Comparison of ENCODE assay signal across 10 mouse cellular contexts in genomic region chr10:69872892-69873291, GRCm38 (mm10).
DNase-seq lines count a peak whose midpoint lies in the region; ATAC-seq and TF ChIP-seq lines count a peak whose summit lies in the region.
"Had no signal": no experiment of that assay in that cellular context is flagged by ENCODE, and none has a peak within 500 bp of the region (broad histone marks: within the 10 kb centered on the region; RNA-seq: fewer than 3 reads in every experiment).

No protein-coding gene starts in this region.

- H3K27ac ChIP-seq in layer of hippocampus, adult 2 months = peak overlapping the region; percentile 32; the same call in 1 of the 2 replicates
- no peak overlapping the region for H3K27ac ChIP-seq in CH12.LX (ENCODE audit: insufficient read depth, low read depth)
- no peak overlapping the region for H3K27ac ChIP-seq in intestine, embryonic 16.5 days (ENCODE audit: low read length)
- H3K27ac ChIP-seq: midbrain, embryonic 15.5 days had no signal

- peaks cover 0 to 17% of the 10 kb centered on the region in 2 experiments; a peak in 2 of 4 replicates for H3K4me1 ChIP-seq in CH12.LX (ENCODE audit: control insufficient read depth in 1 of 2, insufficient read depth in 2 of 2)
- no peaks in the 10 kb centered on the region for H3K4me1 ChIP-seq in intestine, embryonic 16.5 days (ENCODE audit: control insufficient read depth, insufficient read depth, low read length)

- no peaks in the 10 kb centered on the region for H3K9me3 ChIP-seq in CH12.LX (replicated peaks; ENCODE audit: low read length)
- no peaks in the 10 kb centered on the region for H3K9me3 ChIP-seq in intestine, embryonic 16.5 days (ENCODE audit: control insufficient read depth, low read length)
- H3K9me3 ChIP-seq: midbrain, embryonic 15.5 days had no signal

- peak overlapping the region; percentile 70 for H3K4me2 ChIP-seq in CH12.LX (ENCODE audit: insufficient read depth, low read depth, poor library complexity, severe bottlenecking)
- no peak overlapping the region for H3K4me2 ChIP-seq in intestine, embryonic 16.5 days (ENCODE audit: low read depth, low read length)
- H3K4me2 ChIP-seq: midbrain, embryonic 15.5 days had no signal

- dilution Hi-C loops in CH12.LX (cut with MboI; ENCODE audit: extremely low pct_ligation_motif_present, extremely low pct_unique_long_range_greater_than_20kb, low sequenced_read_pairs) = no loop called here

- TF ChIP-seq RAD21 in CH12.LX (IDR thresholded peaks at IDR 0.05; ENCODE audit: low read depth, low read length) = no peak

- TF ChIP-seq EP300 in CH12.LX (IDR thresholded peaks at IDR 0.05; ENCODE audit: low read length) = peak; percentile 52; the same call in 1 of the 2 replicates

- 0 out of 2 replicates have a peak overlapping the region, but pooled peaks have one; percentile 14 for H3K9ac ChIP-seq in CH12.LX (ENCODE audit: insufficient read depth, low read depth)
- H3K9ac ChIP-seq in intestine, embryonic 16.5 days (ENCODE audit: low read depth, low read length) = no peak overlapping the region
- H3K9ac ChIP-seq: midbrain, embryonic 15.5 days had no signal

- 83% methylated on average over 5 of the region's 5 CpGs for WGBS in intestine, embryonic 16.5 days

- no peak for DNase-seq in layer of hippocampus, adult 2 months (ENCODE audit: low spot score in 2 of 2)
- DNase-seq in layer of hippocampus, adult 9-10 months (ENCODE audit: low spot score) = no peak
- DNase-seq in 3T3-L1 (ENCODE audit: low read depth, low spot score) (peak; percentile 16), CH12.LX (ENCODE audit: extremely low read depth) (peak; percentile 23)
- DNase-seq in cerebellum, postnatal 14 days = no peak
- DNase-seq in spleen, postnatal 36 days (ENCODE audit: low spot score in 2 of 2) = no peak
- DNase-seq: kidney, postnatal 25 days; thymus, postnatal 36 days had no signal

- in situ Hi-C loops in CH12.LX (cut with MboI; ENCODE audit: low pct_ligation_motif_present, low pct_unique_long_range_greater_than_20kb, low sequenced_read_pairs) = no loop called here

- ATAC-seq in intestine, embryonic 16.5 days = peak; percentile 7; the same call in 1 of the 2 replicates
- ATAC-seq: midbrain, embryonic 15.5 days had no signal

- no peak for TF ChIP-seq CTCF in layer of hippocampus, adult 2 months (conservative IDR thresholded peaks at IDR 0.05)
- TF ChIP-seq CTCF in CH12.LX (conservative IDR thresholded peaks at IDR 0.05 in 1 of 2, IDR thresholded peaks at IDR 0.05 in 1 of 2; ENCODE audit: low read depth in 2 of 2, low read length in 2 of 2) = no peak

- H3K36me3 ChIP-seq in CH12.LX (replicated peaks in 1 of 2; ENCODE audit: control insufficient read depth in 1 of 2, insufficient read depth in 1 of 2, low read length in 1 of 2) = peaks cover 0 to 33% of the 10 kb centered on the region in 2 experiments
- no peaks in the 10 kb centered on the region for H3K36me3 ChIP-seq in intestine, embryonic 16.5 days (ENCODE audit: control insufficient read depth, insufficient read depth, low read length)

- H3K27me3 ChIP-seq in CH12.LX (replicated peaks) = no peaks in the 10 kb centered on the region
- no peaks in the 10 kb centered on the region for H3K27me3 ChIP-seq in intestine, embryonic 16.5 days (replicated peaks; ENCODE audit: control insufficient read depth, insufficient read depth, low read length)
- H3K27me3 ChIP-seq: midbrain, embryonic 15.5 days had no signal

- TF ChIP-seq POLR2A in CH12.LX (IDR thresholded peaks at IDR 0.05; ENCODE audit: low read depth, low read length) = no peak

- no peaks in the 10 kb centered on the region for H3K79me2 ChIP-seq in CH12.LX (replicated peaks; ENCODE audit: control insufficient read depth, extremely low read depth, insufficient read depth, poor library complexity, severe bottlenecking)

- no peak overlapping the region for H3K4me3 ChIP-seq in layer of hippocampus, adult 2 months
- no peak overlapping the region for H3K4me3 ChIP-seq in CH12.LX (replicated peaks in 1 of 3; ENCODE audit: low read depth in 2 of 3, low read length in 2 of 3, poor library complexity in 1 of 3)
- H3K4me3 ChIP-seq in intestine, embryonic 16.5 days (ENCODE audit: low read length) = no peak overlapping the region
- H3K4me3 ChIP-seq: midbrain, embryonic 15.5 days had no signal

TF ChIP-seq in CH12.LX, 34 proteins besides CTCF, POLR2A, EP300 and RAD21:
- no peak for TF ChIP-seq ZMIZ1 (IDR thresholded peaks at IDR 0.05; ENCODE audit: low read depth, low read length)
- TF ChIP-seq NRF1 (IDR thresholded peaks at IDR 0.05; ENCODE audit: low read depth, low read length) = no peak
- TF ChIP-seq IRF4 (IDR thresholded peaks at IDR 0.05; ENCODE audit: low read depth, low read length) = peak; percentile 62; the same call in 1 of the 2 replicates
- no peak for TF ChIP-seq MYC (IDR thresholded peaks at IDR 0.05; ENCODE audit: low read depth, low read length)
- no peak for TF ChIP-seq ZNF384 (IDR thresholded peaks at IDR 0.05; ENCODE audit: low read depth, low read length)
- TF ChIP-seq CHD1 (IDR thresholded peaks at IDR 0.05; ENCODE audit: low read depth, low read length) = peak; percentile 96
- 0 out of 2 replicates have a peak, but pooled peaks have one; percentile 17 for TF ChIP-seq MEF2A (IDR thresholded peaks at IDR 0.05; ENCODE audit: borderline replicate concordance, low read depth, low read length)
- TF ChIP-seq POLR2AphosphoS2 (IDR thresholded peaks at IDR 0.05; ENCODE audit: low read depth, low read length) = no peak
- TF ChIP-seq TBP (conservative IDR thresholded peaks at IDR 0.05; ENCODE audit: low read depth, low read length) = no peak
- TF ChIP-seq MAZ (IDR thresholded peaks at IDR 0.05; ENCODE audit: low read depth, low read length) = no peak
- 0 out of 2 replicates have a peak, but pooled peaks have one; percentile 30 for TF ChIP-seq MAX (IDR thresholded peaks at IDR 0.05; ENCODE audit: low read length)
- TF ChIP-seq BHLHE40 (IDR thresholded peaks at IDR 0.05; ENCODE audit: low read depth, low read length) = peak; percentile 42
- no peak; the same call in 1 of the 2 replicates for TF ChIP-seq ETS1 (conservative IDR thresholded peaks at IDR 0.05; ENCODE audit: low read depth, low read length)
- TF ChIP-seq ZC3H11A (IDR thresholded peaks at IDR 0.05; ENCODE audit: low read depth, low read length) = no peak
- TF ChIP-seq MXI1 (IDR thresholded peaks at IDR 0.05; ENCODE audit: low read depth, low read length) = no peak; the same call in 1 of the 2 replicates
- TF ChIP-seq SMC3 (IDR thresholded peaks at IDR 0.05; ENCODE audit: low read depth, low read length) = no peak; the same call in 1 of the 2 replicates
- TF ChIP-seq JUND (conservative IDR thresholded peaks at IDR 0.05; ENCODE audit: low read depth, low read length) = no peak
- TF ChIP-seq MAFK (IDR thresholded peaks at IDR 0.05; ENCODE audit: insufficient replicate concordance, low read length) = no peak
- no peak for TF ChIP-seq E2F4 (IDR thresholded peaks at IDR 0.05; ENCODE audit: insufficient replicate concordance, low read depth, low read length)
- TF ChIP-seq RCOR1 (conservative IDR thresholded peaks at IDR 0.05; ENCODE audit: low read depth, low read length) = no peak
- TF ChIP-seq USF1 (IDR thresholded peaks at IDR 0.05; ENCODE audit: low read depth, low read length) = no peak
- TF ChIP-seq PAX5 (IDR thresholded peaks at IDR 0.05; ENCODE audit: low read length) = no peak
- TF ChIP-seq GABPA (IDR thresholded peaks at IDR 0.05; ENCODE audit: insufficient replicate concordance, low read depth, low read length) = no peak
- TF ChIP-seq KAT2A (IDR thresholded peaks at IDR 0.05; ENCODE audit: insufficient replicate concordance, low read length) = no peak
- TF ChIP-seq JUN (IDR thresholded peaks at IDR 0.05; ENCODE audit: insufficient read depth, low read depth, low read length) = no peak
- TF ChIP-seq HCFC1 (IDR thresholded peaks at IDR 0.05; ENCODE audit: low read depth, low read length) = no peak
- TF ChIP-seq NELFE (IDR thresholded peaks at IDR 0.05; ENCODE audit: low read depth, low read length) = no peak
- peak; percentile 43; the same call in 1 of the 2 replicates for TF ChIP-seq CHD2 (IDR thresholded peaks at IDR 0.05; ENCODE audit: low read length)
- no peak for TF ChIP-seq USF2 (conservative IDR thresholded peaks at IDR 0.05; ENCODE audit: low read depth, low read length)
- TF ChIP-seq UBTF (IDR thresholded peaks at IDR 0.05; ENCODE audit: low read depth, low read length) = no peak
- TF ChIP-seq ZKSCAN1 (IDR thresholded peaks at IDR 0.05; ENCODE audit: borderline replicate concordance, low read depth, low read length) = no peak
- peak; percentile 34; the same call in 1 of the 2 replicates for TF ChIP-seq TCF12 (IDR thresholded peaks at IDR 0.05; ENCODE audit: low read depth, low read length)

Comparison
In these comparisons a context has a peak if more than half of its experiments do, and no peak if none do; other contexts are left out.
1. DNase-seq: peak in 3T3-L1 (single experiment) and CH12.LX (single experiment); none in layer of hippocampus, adult 2 months (0 of 2), layer of hippocampus, adult 9-10 months (single experiment), cerebellum, postnatal 14 days (0 of 2) and spleen, postnatal 36 days (0 of 2).